Mouse (Mus musculus): Measurements from ENCODE around the gene Olfr639. TPM values are rescaled to one million over a fixed set of nuclear protein-coding genes. Genes with fewer than 3 reads are reported as not detected.
"Not testable (repeated sequence)": the region's sequence is repeated elsewhere in the genome, so short reads cannot be mapped to it uniquely, and the experiment has no call there.

Olfr639 gene
- total RNA-seq (2021) = not detected

- DNase-seq = no peak
- intact Hi-C loops (cut with DNase I) = no loop called here
Observed at GRCm38 (mm10) chr7:104017203-104017602, at the start of gene Olfr639. Olfr639 (minus strand) TSS chr7:104017303.

DNA sequence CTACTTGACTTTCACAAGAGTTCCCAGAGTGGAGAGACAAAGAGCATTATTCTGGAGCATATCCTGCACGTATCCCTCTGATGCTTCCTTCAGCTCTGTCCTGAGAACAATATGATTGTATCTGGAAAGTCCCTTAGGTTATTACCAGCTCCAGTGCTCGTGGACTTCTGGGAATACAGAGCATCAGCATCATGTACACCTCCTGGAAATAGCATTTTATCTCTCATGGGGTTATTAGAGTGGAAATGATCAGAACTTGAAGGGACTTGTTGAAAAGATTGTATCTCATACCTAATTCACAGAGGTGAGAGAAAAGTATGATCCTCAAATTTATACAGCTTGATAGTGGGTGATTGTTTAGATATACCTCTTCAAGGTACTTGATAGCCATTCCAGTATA lies 44.2 kb upstream of the Olfr639 start, which contains the start of gene 4930516K23Rik:
4930516K23Rik (minus strand) TSS at position 101 of the 400 bp plus-strand sequence.
- intact Hi-C loops (cut with DNase I) = no loop called here
- DNase-seq = no peak

DNA sequence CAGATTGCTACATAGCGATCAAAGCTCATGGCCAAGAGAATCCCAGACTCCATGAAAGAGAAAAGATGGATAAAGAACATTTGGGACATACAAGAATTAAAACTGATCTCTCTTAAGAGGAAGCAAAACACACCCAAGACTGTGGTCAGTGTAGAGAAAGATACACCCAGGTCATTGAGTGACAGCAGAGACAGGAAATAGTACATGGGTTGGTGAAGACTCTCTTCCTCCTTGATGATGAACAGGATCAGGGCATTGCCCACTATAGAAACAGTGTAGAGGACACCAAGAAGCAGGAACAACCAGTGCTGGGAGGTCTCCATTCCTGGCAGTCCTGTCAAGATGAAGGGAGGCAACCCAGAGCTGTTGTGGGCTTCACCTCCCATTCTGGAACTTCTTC lies 42.1 kb upstream of the Olfr639 start:
- intact Hi-C loops (cut with DNase I) = no loop called here
- DNase-seq = no peak

GRCm38 (mm10) chr7:104052566-104052965 lies 35.5 kb upstream of the Olfr639 start, which contains the start of gene Olfr642:
Olfr642 (minus strand) TSS chr7:104052666.
- DNase-seq = no peak
- intact Hi-C loops (cut with DNase I) = no loop called here

DNA sequence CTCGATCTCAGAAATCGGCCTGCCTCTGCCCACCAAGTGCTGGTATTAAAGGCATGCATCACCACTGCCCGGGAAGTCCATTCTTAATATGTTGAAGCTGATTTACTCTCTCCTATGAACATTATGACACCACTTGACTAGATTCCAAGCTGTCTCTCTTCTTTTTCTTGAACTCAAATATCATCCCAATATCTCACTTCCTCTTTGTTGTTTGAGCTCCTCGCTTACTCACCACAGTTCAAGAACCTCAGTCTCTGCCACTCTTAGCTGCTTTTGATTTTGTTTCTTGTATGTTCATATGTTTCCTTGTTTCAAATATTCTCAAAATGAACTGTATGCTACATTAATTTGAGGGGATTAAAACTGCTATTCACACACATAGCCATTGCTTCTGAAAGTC lies 33.6 kb upstream of the Olfr639 start:
- DNase-seq = no peak
- intact Hi-C loops (cut with DNase I) = no loop called here

DNA sequence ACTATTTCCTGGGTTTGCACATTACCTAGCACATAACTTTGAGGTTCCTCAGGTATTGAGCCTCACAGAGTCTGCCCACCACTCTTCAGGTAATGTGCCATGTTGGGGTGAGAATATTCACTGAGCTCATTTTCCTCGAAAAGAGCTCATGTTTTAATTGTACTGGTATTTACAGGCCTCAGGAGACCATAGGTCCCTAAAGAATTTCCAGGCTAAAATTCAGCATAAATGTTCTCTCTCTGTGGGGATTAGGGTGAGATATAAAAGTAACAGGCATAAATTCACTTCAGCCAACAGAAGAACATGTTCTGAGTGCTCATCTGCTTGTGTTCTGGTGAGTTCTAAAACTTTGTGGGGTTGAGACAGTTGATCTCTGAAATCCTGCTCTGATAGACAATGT lies 18.0 kb upstream of the Olfr639 start, which contains the start of gene Olfr641:
Olfr641 (plus strand) TSS at position 301 of the 400 bp plus-strand sequence.
- intact Hi-C loops (cut with DNase I) = no loop called here
- DNase-seq = no peak

GRCm38 (mm10) chr7:104026978-104027377 lies 9.9 kb upstream of the Olfr639 start:
- intact Hi-C loops (cut with DNase I) = no loop called here
- no peak for DNase-seq

DNA sequence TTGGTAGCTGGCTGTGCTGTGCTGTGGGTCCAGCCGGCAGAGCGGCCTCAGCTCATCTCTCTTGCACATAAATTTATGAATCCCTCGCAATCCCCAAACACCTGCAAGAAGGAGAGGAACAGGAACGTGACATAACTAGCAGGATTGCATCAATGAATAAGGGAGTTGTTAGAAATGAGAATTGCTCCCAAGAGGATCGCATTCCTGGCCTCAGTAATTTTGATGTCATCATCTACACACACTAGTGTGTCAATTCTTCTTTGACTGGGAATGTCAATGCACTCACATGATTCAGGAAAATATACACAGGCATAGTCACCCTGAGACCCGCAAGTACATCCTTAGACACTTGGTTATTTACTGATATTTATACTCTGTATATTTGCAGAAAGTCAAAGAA lies 8.4 kb upstream of the Olfr639 start, which contains the start of gene Olfr640:
Olfr640 (minus strand) TSS at position 101 of the 400 bp plus-strand sequence.
- intact Hi-C loops (cut with DNase I) = no loop called here
- no peak for DNase-seq

DNA sequence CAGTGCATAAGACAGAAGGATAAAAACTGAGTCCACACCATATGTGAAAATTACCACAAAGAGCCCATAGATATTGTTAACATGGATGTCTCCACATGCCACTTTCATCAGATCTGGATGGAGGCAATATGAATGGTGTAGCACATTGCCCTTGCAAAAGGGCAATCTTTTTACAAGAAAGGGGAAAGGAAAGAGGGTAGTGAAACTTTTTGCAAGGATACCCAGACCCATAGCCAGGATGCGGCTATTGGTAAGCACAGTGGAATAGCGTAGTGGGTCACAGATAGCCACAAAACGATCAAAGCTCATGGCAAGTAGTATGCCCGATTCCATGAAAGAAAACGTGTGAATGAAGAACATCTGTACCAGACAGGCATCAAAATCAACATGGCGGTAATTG lies 4.5 kb upstream of the Olfr639 start:
- intact Hi-C loops (cut with DNase I) = no loop called here
- no peak for DNase-seq

- intact Hi-C loops (cut with DNase I) = no loop called here
- DNase-seq = no peak
Observed at GRCm38 (mm10) chr7:104018953-104019352, 1.9 kb upstream of the Olfr639 start.

DNA sequence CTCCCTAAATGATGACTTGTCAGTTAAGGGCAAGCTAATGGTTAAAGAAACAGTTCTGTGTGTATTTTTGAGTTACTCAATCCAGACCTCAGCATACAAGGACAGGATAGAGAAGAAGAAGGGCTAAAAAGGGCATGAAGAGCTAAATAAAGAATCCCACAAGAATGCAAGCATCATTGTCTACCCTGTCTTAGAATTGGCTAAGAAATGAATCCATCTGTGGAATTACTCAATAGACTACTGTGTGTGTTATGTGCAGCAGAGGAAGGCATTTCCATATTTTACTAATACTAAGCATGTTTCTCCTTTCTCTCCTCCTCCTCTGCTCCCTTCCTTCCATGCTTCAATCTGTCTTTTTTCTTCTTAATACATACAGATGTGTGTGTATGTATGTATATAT lies 18.0 kb downstream of the Olfr639 start:
- intact Hi-C loops (cut with DNase I) = no loop called here
- no peak for DNase-seq

DNA sequence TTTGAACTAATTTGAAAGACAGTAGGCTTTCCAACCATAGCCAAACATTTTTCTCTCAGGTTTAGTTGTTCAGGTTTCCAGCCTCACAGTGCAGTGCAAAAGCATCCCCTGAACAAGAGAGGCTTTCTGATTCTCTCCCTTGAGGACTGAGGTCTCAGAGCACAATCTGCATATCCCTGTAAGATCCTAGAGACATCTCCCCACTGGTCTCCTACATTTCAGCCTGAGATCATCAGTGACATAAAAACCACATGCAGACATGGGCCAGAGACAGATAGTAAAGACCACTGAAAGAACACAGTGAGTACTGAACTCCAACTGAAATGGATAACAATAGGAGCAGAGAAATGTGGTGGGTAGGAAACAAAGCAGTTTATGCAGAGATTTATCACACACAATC lies 18.7 kb downstream of the Olfr639 start, which contains the start of gene Olfr638:
Olfr638 (plus strand) TSS at position 301 of the 400 bp plus-strand sequence.
- intact Hi-C loops (cut with DNase I) = no loop called here

GRCm38 (mm10) chr7:103971782-103972181 lies 45.3 kb downstream of the Olfr639 start:
- DNase-seq = no peak
- intact Hi-C loops (cut with DNase I) = no loop called here

More for the DNA sequence above, 18.7 kb downstream of the Olfr639 start, which contains the start of gene Olfr638:
- no peak for DNase-seq

GRCm38 (mm10) chr7:103970852-103971251 lies 46.3 kb downstream of the Olfr639 start, which contains the start of gene Olfr635:
Olfr635 (plus strand) TSS chr7:103971152.
- intact Hi-C loops (cut with DNase I) = no loop called here

DNA sequence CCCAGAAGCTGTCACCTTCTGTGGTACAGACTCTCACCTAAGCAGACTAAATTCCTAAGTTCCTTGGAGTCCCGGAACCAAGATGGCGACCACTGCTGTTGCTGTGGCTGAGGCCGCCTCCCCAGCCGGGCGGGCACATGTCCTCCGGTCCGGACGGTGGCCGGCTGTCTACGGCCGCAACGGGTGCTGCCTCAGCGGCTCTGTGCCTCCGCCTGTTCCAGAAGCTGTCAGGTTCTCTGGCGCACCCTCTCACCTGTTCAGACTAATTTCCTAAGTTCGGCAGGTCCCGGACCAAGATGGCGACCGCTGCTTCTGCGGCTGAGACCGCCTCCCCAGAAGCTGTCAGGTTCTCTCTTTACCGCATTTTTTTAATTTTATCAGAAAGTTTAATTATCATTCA lies 50.2 kb downstream of the Olfr639 start:
- DNase-seq; intact Hi-C loops (cut with DNase I): not testable (repeated sequence)

More at GRCm38 (mm10) chr7:103970852-103971251, 46.3 kb downstream of the Olfr639 start, which contains the start of gene Olfr635:
- no peak for DNase-seq

Other genes with a start within 250 kb of the Olfr639 start
- not detected for gene Olfr69, start 245.7 kb downstream of the Olfr639 start, total RNA-seq (2021)
- gene Olfr68, start 237.6 kb downstream of the Olfr639 start, total RNA-seq (2021) = not detected
- gene Olfr67, start 225.5 kb downstream of the Olfr639 start, total RNA-seq (2021) = not detected
- gene Hbb-bt, start 203.3 kb downstream of the Olfr639 start, total RNA-seq (2021) = 1,000 to 10,000 TPM; 1,102 to 1,464 TPM
- over 10,000 TPM in 1 of 2 experiments, 1,000 to 10,000 TPM in 1; 9,168 to 11,645 TPM for gene Hbb-bs, start 189.2 kb downstream of the Olfr639 start, total RNA-seq (2021)
- not detected for gene Hbb-bh2, start 176.8 kb downstream of the Olfr639 start, total RNA-seq (2021)
- gene Hbb-bh1, start 174.1 kb downstream of the Olfr639 start, total RNA-seq (2021) = not detected
- gene Hbb-y, start 164.1 kb downstream of the Olfr639 start, total RNA-seq (2021) = not detected
- gene Olfr66, start 131.1 kb downstream of the Olfr639 start, total RNA-seq (2021) = not detected
- gene Olfr64, start 122.8 kb downstream of the Olfr639 start, total RNA-seq (2021) = not detected
- gene Olfr65, start 113.8 kb downstream of the Olfr639 start, total RNA-seq (2021) = not detected
- not detected for gene Olfr631, start 88.5 kb downstream of the Olfr639 start, total RNA-seq (2021)
- gene Olfr632, start 83.0 kb downstream of the Olfr639 start, total RNA-seq (2021) = not detected
- gene Olfr633, start 72.9 kb downstream of the Olfr639 start, total RNA-seq (2021) = not detected
- not detected for gene Olfr635, start 46.2 kb downstream of the Olfr639 start, total RNA-seq (2021)
- not detected for gene Olfr638, start 18.6 kb downstream of the Olfr639 start, total RNA-seq (2021)
- gene Olfr640, start 8.3 kb upstream of the Olfr639 start, total RNA-seq (2021) = not detected
- not detected for gene Olfr641, start 18.1 kb upstream of the Olfr639 start, total RNA-seq (2021)
- not detected for gene Olfr642, start 35.4 kb upstream of the Olfr639 start, total RNA-seq (2021)
- not detected for gene 4930516K23Rik, start 44.1 kb upstream of the Olfr639 start, total RNA-seq (2021)
- gene Olfr644, start 54.6 kb upstream of the Olfr639 start, total RNA-seq (2021) = not detected
- not detected for gene Olfr645, start 68.2 kb upstream of the Olfr639 start, total RNA-seq (2021)
- not detected for gene Olfr646, start 87.6 kb upstream of the Olfr639 start, total RNA-seq (2021)
- not detected for gene Ubqln5, start 112.5 kb upstream of the Olfr639 start, total RNA-seq (2021)
- gene Olfr643, start 120.1 kb upstream of the Olfr639 start, total RNA-seq (2021) = not detected
- gene Ubqln3, start 126.0 kb upstream of the Olfr639 start, total RNA-seq (2021) = not detected
- not detected for gene Ubqlnl, start 133.3 kb upstream of the Olfr639 start, total RNA-seq (2021)
- gene Olfm5, start 147.5 kb upstream of the Olfr639 start, total RNA-seq (2021) = not detected
- gene Olfr648, start 166.1 kb upstream of the Olfr639 start, total RNA-seq (2021) = not detected
- not detected for gene Olfr649, start 178.7 kb upstream of the Olfr639 start, total RNA-seq (2021)
- gene Trim6, start 201.5 kb upstream of the Olfr639 start, total RNA-seq (2021) = under 1 TPM; 0.14 to 0.89 TPM
- gene Trim34a, start 227.2 kb upstream of the Olfr639 start, total RNA-seq (2021) = 1 to 10 TPM; 4.0 to 6.1 TPM